Mouse (Mus musculus) fibroblast of lung, adult 2 months (primary cell): ENCODE data around the gene Acyp2.

Experiments used
- DNase-seq: peaks from one replicate; pipeline ENCODE4 v3.0.0-alpha.2; 2011; ENCODE audit warnings: low read depth

Gene Acyp2

GRCm38 (mm10) chr11:30580008-30580407 is 69.4 kb downstream of the Acyp2 start:
- DNase-seq: peak; percentile 33

DNA sequence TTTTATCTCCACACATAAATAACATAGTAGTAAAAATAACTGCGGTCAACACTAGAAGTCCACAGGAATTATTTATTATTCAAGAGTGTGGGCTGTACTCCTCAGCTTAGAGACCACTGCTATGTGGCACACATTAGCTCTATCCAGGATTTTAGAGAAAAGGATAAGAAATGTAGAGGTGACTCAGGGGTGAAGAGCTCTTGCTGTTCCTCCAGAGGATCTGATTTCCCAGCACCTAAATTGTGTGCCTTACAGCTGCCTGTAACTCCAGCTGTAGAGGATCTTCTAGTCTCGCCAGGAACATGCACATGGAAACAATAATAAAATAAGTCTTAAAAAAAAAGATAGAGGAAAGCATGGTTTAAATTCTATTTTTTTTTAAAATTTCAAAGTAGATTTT is 70.5 kb downstream of the Acyp2 start:
- DNase-seq: no peak

DNA sequence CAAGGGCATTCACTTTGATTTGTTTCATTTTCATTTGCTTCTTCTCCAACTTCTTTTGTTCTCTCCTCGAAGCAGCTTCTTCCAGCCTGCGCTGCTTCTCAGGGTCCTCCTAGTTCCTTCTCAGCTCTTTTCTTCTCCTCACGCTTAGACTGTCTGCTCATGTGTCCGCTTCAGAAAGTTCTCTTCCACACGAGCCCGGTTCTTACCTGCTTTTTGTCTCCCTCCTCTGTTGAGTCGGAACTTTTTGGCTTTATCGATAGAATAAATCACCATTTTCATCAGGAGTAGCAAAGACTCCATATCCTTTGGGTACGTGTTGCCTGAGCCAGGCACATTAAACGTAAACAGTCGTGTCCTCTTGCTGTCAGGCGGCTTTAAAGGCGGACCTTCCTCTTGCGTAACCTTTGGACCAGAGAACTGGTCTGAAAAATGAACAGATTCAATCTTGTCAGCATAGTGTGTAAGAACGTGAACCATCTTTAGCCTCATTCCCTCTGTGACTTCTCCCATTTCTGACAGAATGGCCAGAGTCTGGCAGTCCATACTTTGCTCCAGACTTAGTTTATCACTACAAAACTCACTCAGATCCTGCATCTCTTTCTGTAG is 76.5 kb downstream of the Acyp2 start:
- no peak for DNase-seq

GRCm38 (mm10) chr11:30570568-30570967 is 78.8 kb downstream of the Acyp2 start:
- no peak for DNase-seq

DNA sequence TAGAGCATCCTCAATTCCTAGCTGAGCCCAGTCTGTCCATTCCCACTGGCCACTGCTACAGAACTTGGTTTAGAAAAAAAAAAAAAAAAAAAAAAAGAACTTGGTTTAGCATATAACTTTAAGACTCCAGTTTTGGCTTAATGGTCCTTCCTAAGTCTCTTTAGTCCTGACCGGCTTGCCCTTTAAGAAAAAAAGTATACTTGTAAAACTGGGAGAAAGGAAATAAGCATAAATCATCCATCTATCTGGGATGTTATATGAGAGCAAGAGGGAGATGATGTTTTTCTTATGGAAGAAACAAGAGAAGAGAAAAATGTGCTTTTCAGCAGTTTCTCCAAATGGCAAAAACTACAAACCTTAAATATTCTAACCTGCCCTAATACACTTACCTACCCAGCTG is 89.2 kb downstream of the Acyp2 start:
- DNase-seq: no peak

DNA sequence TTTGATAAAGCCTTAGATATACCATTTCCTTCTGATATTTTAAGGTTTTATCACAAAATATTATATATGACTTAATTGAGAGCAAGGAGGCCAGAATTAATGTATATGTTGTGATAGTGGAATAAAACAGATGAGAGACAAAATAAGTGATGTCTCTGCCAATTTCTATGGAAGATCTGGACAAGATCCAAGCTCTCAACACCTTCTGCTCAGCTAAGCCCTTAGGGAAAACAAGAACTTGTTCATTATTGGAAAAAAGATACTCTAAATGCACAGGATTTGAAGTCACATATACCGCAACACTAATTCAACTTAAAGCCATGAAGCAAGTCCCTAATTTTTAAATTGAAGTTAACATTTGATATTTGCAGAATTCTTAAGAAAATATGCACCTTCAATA is 96.0 kb downstream of the Acyp2 start:
- DNase-seq: no peak

GRCm38 (mm10) chr11:30517133-30517532 is 132.3 kb downstream of the Acyp2 start:
- no peak for DNase-seq

DNA sequence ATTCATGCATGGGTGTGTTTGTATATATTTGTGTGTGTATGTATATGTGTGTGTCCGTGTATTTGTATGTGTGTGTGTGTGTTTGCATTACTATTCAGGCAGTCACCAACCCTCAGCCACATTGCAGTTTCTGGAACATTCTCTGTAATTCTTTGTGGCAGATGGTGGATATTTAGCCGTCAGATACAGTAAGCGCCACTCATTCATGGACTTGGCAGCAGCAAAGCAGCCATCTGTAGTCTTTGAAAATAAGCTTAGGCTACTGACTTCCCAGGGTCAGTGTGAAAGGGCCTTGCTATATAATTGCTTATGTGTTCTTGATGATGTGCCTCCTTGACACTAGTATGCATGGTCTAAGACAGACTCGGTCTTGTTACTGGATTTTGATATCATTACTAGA is 141.2 kb downstream of the Acyp2 start:
- no peak for DNase-seq

DNA sequence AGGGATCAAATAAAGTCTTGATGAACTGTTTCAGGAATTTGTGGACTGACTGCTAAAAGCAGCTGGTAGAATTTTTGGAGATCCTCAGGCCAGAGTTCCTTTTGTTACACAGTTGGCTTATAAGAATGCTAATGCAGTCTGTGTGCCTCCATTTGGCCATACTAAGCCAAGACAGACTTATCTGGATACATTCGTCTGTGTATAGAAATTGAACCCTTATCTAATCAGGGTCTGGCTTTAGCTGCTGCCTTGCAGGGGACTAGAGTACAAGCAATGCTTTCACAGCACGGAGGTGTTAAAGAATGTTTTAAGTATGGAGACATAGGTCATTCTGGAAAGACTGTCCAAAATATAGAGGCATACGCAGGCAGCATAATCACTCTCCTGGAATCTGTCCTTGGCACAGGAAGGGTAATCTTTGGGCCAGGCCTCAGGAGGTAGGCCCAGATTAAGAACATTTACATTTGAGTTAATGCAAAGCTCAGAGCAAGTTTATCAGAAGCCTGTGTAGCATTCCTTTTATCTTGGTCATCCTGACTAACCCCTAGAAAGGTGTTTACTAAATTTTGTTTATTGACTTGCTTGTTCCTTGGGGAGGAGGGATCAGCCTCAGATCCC is 150.5 kb downstream of the Acyp2 start:
- DNase-seq: no peak

GRCm38 (mm10) chr11:30497151-30497550 is 152.2 kb downstream of the Acyp2 start:
- no peak for DNase-seq

DNA sequence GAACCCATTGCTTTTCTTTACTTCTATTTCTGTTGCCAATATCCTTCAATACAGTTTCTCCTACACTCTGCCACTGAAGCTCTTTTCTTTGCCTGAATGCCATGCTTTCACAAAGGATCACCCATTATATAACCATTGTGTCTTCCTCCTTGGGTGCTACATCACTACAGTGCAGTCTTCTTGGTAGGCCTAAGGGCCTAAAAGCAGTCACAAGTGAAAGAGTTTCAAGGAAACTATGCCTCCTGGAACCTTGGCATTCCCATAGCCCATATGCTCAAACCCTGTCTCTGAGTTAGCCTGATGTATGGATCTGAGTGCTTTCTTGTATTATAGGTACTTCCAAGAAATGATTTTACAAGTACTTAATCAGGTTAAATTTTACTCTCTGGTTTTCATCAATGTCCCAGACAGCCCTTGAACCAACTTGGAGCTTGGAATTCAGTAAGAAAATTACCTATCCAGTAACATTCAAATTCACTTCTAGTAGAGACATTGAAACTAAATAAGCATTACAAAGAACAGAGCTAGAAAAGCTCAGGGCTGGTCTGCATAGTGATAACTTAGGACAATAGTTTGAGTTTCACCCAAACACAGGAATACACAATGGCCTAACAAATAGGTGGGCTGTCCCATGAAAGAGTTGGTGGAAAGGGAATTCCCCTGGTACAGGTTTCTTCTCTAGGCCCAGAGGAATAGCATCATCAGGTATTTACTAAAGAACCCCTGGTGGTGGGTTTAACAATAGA is 157.7 kb downstream of the Acyp2 start:
- no peak for DNase-seq

DNA sequence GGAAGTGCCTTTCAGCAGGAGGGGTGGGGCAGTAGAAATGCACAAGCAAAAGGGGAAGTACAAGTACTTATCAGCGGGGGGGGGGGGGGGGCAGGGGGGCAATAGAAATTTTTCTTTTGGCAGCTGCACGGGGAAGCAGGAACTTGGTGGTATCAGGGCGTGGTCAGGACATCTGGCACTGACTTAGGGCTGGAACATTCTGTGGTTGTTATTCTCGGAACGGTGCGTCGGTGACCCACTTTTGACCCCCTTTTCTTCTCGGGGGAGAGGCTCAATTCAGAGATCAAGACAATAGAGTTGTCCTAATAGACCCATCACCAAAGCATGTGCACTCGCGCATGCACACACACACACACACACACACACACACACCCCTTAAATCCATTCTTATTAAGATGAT is 161.2 kb downstream of the Acyp2 start:
- DNase-seq: no peak

- DNase-seq: no peak
These were observed 166.1 kb downstream of the Acyp2 start for GRCm38 (mm10) chr11:30483286-30483685.

- DNase-seq: peak; percentile 82
These were observed 177.4 kb downstream of the Acyp2 start, which contains the start of gene 4930505A04Rik for GRCm38 (mm10) chr11:30471751-30472593. TSS of gene 4930505A04Rik (minus strand) at chr11:30471827.

DNA sequence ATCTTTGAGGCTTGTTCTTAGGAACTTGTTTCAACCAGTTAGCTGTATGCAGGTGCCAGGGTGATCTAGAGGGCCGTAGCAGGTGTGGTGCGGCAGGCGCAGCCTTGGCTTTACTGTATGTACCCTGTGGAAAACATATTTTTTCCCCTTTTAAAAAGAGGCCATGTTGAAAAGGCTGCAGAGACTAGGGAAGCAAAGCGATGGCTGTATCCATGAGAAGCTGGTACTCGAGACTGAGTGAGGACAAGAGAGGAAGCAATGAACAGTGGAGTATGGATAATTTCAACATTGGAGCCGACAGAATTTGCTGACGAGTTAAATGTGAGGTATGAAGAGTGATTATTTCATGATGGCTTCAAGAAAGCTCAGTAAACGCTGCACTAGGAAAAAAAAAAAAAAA is 178.2 kb downstream of the Acyp2 start:
- no peak for DNase-seq
